Mouse (Mus musculus): ENCODE measurements around the gene Eng. TPM values are rescaled to one million over a fixed set of nuclear protein-coding genes. Genes with fewer than 3 reads are reported as not detected.

Gene Eng
- polyA plus RNA-seq, 1 experiment from 2014 or later, result 59.5 TPM

- no peak for ATAC-seq (replicated peaks; ENCODE audit: low FRiP score, low TSS enrichment, low read depth)
Observed at GRCm38 (mm10) chr2:32644799-32645475, 1.5 kb upstream of the Eng start.

DNA sequence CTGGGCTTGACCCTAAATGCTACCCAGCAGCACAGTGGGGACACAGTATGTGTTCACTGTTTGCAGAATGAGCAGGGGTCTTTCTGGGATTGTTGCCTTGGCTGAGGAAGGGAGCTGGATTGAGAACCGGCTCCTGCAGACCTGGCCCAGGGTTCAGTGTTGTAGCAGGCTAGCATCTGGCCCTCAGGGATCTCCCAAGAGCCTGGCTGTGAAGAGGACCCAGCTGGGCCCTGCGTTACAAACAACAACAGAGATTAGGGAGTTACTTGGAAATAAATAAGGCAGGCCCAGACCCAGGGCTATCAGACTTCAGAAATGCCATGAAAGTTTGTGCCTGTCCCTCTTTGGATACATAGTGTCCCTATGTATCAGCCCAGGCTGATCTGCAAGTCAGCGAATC lies 748 bp upstream of the Eng start:
- Histone ChIP-seq H3K4me2 (ENCODE audit: low read length) (no peak overlapping the region), H3K27ac (ENCODE audit: low read depth) (no peak overlapping the region), H3K27me3 (replicated peaks; ENCODE audit: control insufficient read depth, insufficient read depth, low read length) (no peaks in the 10 kb centered on the region), H3K36me3 (ENCODE audit: control insufficient read depth, insufficient read depth, low read length) (0 out of 2 replicates have a peak, but pooled peaks cover 3% of the 10 kb centered on the region), H3K9ac (ENCODE audit: low read length) (no peak overlapping the region), H3K4me1 (replicated peaks; ENCODE audit: control insufficient read depth, insufficient read depth, low read length) (peaks cover 13% of the 10 kb centered on the region), H3K4me3 (ENCODE audit: low read depth, low read length) (no peak overlapping the region), H3K9me3 (ENCODE audit: control insufficient read depth, low read length) (no peaks in the 10 kb centered on the region)
- WGBS, result 75% methylated on average over 3 of the region's 3 CpGs
- no peak; the same call in 1 of the 2 replicates for ATAC-seq (replicated peaks; ENCODE audit: low FRiP score, low TSS enrichment, low read depth)
- DNase-seq (ENCODE audit: low spot score), result no peak

More at GRCm38 (mm10) chr2:32644799-32645475, 1.5 kb upstream of the Eng start:
- H3K4me2 ChIP-seq (ENCODE audit: low read length), result no peak overlapping the region
- H3K9me3 ChIP-seq (ENCODE audit: control insufficient read depth, low read length), result no peaks in the 10 kb centered on the region
- 81% methylated on average over 8 of the region's 8 CpGs for WGBS
- no peak for DNase-seq (ENCODE audit: low spot score)
- H3K27ac ChIP-seq (ENCODE audit: low read depth), result no peak overlapping the region
- no peaks in the 10 kb centered on the region for H3K27me3 ChIP-seq (replicated peaks; ENCODE audit: control insufficient read depth, insufficient read depth, low read length)
- H3K9ac ChIP-seq (ENCODE audit: low read length), result no peak overlapping the region
- H3K4me1 ChIP-seq (replicated peaks; ENCODE audit: control insufficient read depth, insufficient read depth, low read length), result peaks cover 14% of the 10 kb centered on the region
- no peaks in the 10 kb centered on the region for H3K36me3 ChIP-seq (ENCODE audit: control insufficient read depth, insufficient read depth, low read length)
- no peak overlapping the region for H3K4me3 ChIP-seq (ENCODE audit: low read depth, low read length)

DNA sequence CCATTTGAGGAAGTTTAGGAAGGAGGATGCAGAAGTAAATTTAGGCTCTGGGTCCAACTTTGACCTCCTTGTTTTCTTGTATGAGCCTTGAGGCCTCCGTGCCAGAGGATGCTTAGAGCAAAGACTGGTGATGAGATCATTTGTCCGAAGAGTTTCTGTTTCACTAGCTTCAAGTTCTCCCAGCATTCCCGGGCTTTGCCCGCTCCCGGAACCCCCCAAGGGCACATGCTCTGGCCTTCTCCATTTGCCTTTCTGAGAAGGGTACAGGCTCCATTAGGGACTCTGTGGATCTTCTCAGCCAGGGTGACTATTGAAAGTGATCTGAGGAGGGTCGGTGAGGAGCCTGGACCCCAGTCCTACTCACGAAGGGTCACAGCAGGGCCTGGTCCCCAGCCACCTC lies 971 bp downstream of the Eng start:
- Histone ChIP-seq H3K4me3 (ENCODE audit: low read depth, low read length) (peak overlapping the region; percentile 31), H3K4me1 (replicated peaks; ENCODE audit: control insufficient read depth, insufficient read depth, low read length) (peaks cover 11% of the 10 kb centered on the region; the same call in 1 of the 2 replicates), H3K36me3 (ENCODE audit: control insufficient read depth, insufficient read depth, low read length) (0 out of 2 replicates have a peak, but pooled peaks cover 3% of the 10 kb centered on the region), H3K4me2 (ENCODE audit: low read length) (peak overlapping the region; percentile 43), H3K9me3 (ENCODE audit: control insufficient read depth, low read length) (no peaks in the 10 kb centered on the region), H3K27me3 (replicated peaks; ENCODE audit: control insufficient read depth, insufficient read depth, low read length) (no peaks in the 10 kb centered on the region), H3K27ac (ENCODE audit: low read depth) (no peak overlapping the region), H3K9ac (ENCODE audit: low read length) (no peak overlapping the region)
- WGBS, result 81% methylated on average over 7 of the region's 7 CpGs
- no peak for DNase-seq (ENCODE audit: low spot score)
- no peak for ATAC-seq (replicated peaks; ENCODE audit: low FRiP score, low TSS enrichment, low read depth)

GRCm38 (mm10) chr2:32653764-32654163 lies 7.4 kb downstream of the Eng start:
- no peak for ATAC-seq (replicated peaks; ENCODE audit: low FRiP score, low TSS enrichment, low read depth)
- H3K4me1 ChIP-seq (replicated peaks; ENCODE audit: control insufficient read depth, insufficient read depth, low read length), result peaks cover 18% of the 10 kb centered on the region
- no peak overlapping the region for H3K4me3 ChIP-seq (ENCODE audit: low read depth, low read length)
- 0 out of 2 replicates have a peak overlapping the region, but pooled peaks have one; percentile 8 for H3K4me2 ChIP-seq (ENCODE audit: low read length)
- H3K27me3 ChIP-seq (replicated peaks; ENCODE audit: control insufficient read depth, insufficient read depth, low read length), result no peaks in the 10 kb centered on the region
- WGBS, result 31% methylated on average over 7 of the region's 7 CpGs
- H3K9ac ChIP-seq (ENCODE audit: low read length), result no peak overlapping the region
- H3K27ac ChIP-seq (ENCODE audit: low read depth), result 0 out of 2 replicates have a peak overlapping the region, but pooled peaks have one; percentile 43
- H3K9me3 ChIP-seq (ENCODE audit: control insufficient read depth, low read length), result no peaks in the 10 kb centered on the region
- DNase-seq (ENCODE audit: low spot score), result no peak
- peaks cover 9% of the 10 kb centered on the region; the same call in 1 of the 2 replicates for H3K36me3 ChIP-seq (ENCODE audit: control insufficient read depth, insufficient read depth, low read length)

DNA sequence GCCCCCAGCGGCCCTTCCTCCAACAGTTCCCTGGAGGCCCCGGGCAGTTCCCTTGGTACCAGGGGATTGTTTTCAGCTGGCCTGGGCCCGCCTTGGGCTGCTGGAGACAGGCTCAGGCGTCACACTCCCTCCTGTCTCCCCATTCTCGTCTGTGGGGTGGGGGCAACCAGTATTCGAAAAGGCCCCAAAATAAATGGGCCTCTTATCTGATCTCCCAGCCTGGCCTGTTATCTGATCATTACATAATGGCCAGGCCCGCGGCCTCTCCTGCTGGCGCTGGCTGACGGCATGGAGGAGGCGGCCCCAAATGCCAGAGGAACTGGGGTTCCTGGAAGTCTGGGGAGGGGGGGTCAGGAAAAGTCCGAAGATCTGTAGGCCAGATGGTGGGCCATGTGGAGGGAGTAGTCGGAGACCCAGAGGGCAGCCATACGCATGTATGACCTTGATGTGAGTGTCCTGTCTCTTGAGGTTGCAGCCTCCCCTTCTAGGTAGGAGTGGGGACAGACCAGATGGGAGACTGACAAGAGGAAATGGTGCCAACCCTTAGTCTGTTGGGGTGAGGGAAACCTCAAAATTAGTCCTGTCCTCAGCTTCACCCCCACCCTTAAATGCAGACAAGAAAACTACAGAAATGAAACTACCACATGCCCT lies 8.5 kb downstream of the Eng start:
- Histone ChIP-seq H3K4me1 (replicated peaks; ENCODE audit: control insufficient read depth, insufficient read depth, low read length) (peaks cover 18% of the 10 kb centered on the region), H3K4me2 (ENCODE audit: low read length) (no peak overlapping the region), H3K36me3 (ENCODE audit: control insufficient read depth, insufficient read depth, low read length) (peaks cover 9% of the 10 kb centered on the region; the same call in 1 of the 2 replicates), H3K27me3 (replicated peaks; ENCODE audit: control insufficient read depth, insufficient read depth, low read length) (no peaks in the 10 kb centered on the region), H3K4me3 (ENCODE audit: low read depth, low read length) (no peak overlapping the region), H3K27ac (ENCODE audit: low read depth) (peak overlapping the region; percentile 78), H3K9ac (ENCODE audit: low read length) (no peak overlapping the region), H3K9me3 (ENCODE audit: control insufficient read depth, low read length) (no peaks in the 10 kb centered on the region)
- no peak for ATAC-seq (replicated peaks; ENCODE audit: low FRiP score, low TSS enrichment, low read depth)
- 59% methylated on average over 14 of the region's 14 CpGs for WGBS
- no peak for DNase-seq (ENCODE audit: low spot score)

- Histone ChIP-seq H3K9me3 (ENCODE audit: control insufficient read depth, low read length) (no peaks in the 10 kb centered on the region), H3K27me3 (replicated peaks; ENCODE audit: control insufficient read depth, insufficient read depth, low read length) (no peaks in the 10 kb centered on the region), H3K4me3 (ENCODE audit: low read depth, low read length) (no peak overlapping the region), H3K36me3 (ENCODE audit: control insufficient read depth, insufficient read depth, low read length) (peaks cover 9% of the 10 kb centered on the region; the same call in 1 of the 2 replicates), H3K4me1 (replicated peaks; ENCODE audit: control insufficient read depth, insufficient read depth, low read length) (peaks cover 18% of the 10 kb centered on the region), H3K9ac (ENCODE audit: low read length) (no peak overlapping the region), H3K4me2 (ENCODE audit: low read length) (no peak overlapping the region), H3K27ac (ENCODE audit: low read depth) (peak overlapping the region; percentile 78)
- ATAC-seq (replicated peaks; ENCODE audit: low FRiP score, low TSS enrichment, low read depth) (no peak), DNase-seq (ENCODE audit: low spot score) (no peak)
- WGBS, result 79% methylated on average over 3 of the region's 3 CpGs
Observed at GRCm38 (mm10) chr2:32655394-32655744, 9.0 kb downstream of the Eng start.

DNA sequence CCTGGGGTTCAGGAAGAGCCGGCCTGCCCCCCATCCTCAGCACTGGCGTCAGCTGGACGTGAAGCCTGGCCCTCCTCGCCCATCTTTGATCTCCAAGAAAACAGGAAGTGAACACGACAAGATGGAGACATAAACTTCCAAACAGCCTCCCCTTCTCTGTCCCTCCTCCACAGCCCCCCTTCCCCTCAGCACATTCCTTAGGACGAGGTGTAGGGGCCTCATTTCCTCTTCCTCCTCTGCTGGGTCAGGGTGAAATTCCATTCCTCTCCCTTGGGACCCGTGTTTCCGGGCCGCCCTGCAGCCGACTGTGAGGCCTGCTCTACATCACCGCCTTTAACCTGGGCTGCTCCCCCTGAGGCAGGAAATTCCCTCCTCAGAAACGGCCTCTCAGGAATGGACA lies 9.4 kb downstream of the Eng start:
- peaks cover 7% of the 10 kb centered on the region; the same call in 1 of the 2 replicates for H3K36me3 ChIP-seq (ENCODE audit: control insufficient read depth, insufficient read depth, low read length)
- peaks cover 18% of the 10 kb centered on the region for H3K4me1 ChIP-seq (replicated peaks; ENCODE audit: control insufficient read depth, insufficient read depth, low read length)
- 29% methylated on average over 12 of the region's 12 CpGs for WGBS
- DNase-seq (ENCODE audit: low spot score) (no peak), ATAC-seq (replicated peaks; ENCODE audit: low FRiP score, low TSS enrichment, low read depth) (peak; percentile 71)
- no peak overlapping the region for H3K4me2 ChIP-seq (ENCODE audit: low read length)
- H3K9ac ChIP-seq (ENCODE audit: low read length), result no peak overlapping the region
- H3K4me3 ChIP-seq (ENCODE audit: low read depth, low read length), result no peak overlapping the region
- no peaks in the 10 kb centered on the region for H3K27me3 ChIP-seq (replicated peaks; ENCODE audit: control insufficient read depth, insufficient read depth, low read length)
- peak overlapping the region; percentile 78 for H3K27ac ChIP-seq (ENCODE audit: low read depth)
- no peaks in the 10 kb centered on the region for H3K9me3 ChIP-seq (ENCODE audit: control insufficient read depth, low read length)

DNA sequence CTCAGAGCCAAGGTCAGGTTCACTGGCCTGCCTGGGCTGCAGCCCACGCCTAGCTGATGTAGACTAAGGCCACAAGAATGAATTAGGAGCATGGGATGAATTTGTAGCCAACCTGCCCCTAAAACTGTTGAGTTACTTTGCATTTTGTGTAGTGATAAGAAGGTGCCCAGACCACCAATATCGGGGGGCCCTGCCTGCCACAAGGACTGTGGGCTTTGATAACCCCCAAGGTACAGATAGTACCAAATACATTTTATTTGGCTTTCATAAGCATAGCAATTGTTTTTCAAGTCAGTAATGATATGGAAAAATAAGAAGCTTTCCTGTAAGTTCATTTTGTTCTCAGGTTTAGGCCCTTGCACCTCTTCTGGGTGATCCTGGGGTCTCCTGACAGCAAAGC lies 12.5 kb downstream of the Eng start:
- no peaks in the 10 kb centered on the region for H3K9me3 ChIP-seq (ENCODE audit: control insufficient read depth, low read length)
- no peak overlapping the region for H3K27ac ChIP-seq (ENCODE audit: low read depth)
- H3K9ac ChIP-seq (ENCODE audit: low read length), result no peak overlapping the region
- peaks cover 22% of the 10 kb centered on the region for H3K4me1 ChIP-seq (replicated peaks; ENCODE audit: control insufficient read depth, insufficient read depth, low read length)
- WGBS, result 82% methylated on average over 2 of the region's 2 CpGs
- H3K4me3 ChIP-seq (ENCODE audit: low read depth, low read length), result no peak overlapping the region
- ATAC-seq (replicated peaks; ENCODE audit: low FRiP score, low TSS enrichment, low read depth) (no peak), DNase-seq (ENCODE audit: low spot score) (no peak)
- H3K4me2 ChIP-seq (ENCODE audit: low read length), result no peak overlapping the region
- H3K36me3 ChIP-seq (ENCODE audit: control insufficient read depth, insufficient read depth, low read length), result peaks cover 7% of the 10 kb centered on the region; the same call in 1 of the 2 replicates
- H3K27me3 ChIP-seq (replicated peaks; ENCODE audit: control insufficient read depth, insufficient read depth, low read length), result no peaks in the 10 kb centered on the region

Data from intestine, embryonic 14.5 days (tissue).